Mouse (Mus musculus) olfactory bulb, adult 2 months (tissue): ENCODE results near the gene 4930415O20Rik.

Source experiments
- CTCF ChIP-seq: fragments of 200-500 bp; IDR thresholded peaks from 2 replicates; pipeline ENCODE4 v1.5.1; 2012; ENCODE audit warnings: low read depth, mild to moderate bottlenecking, low read length, moderate library complexity; ENCODE audit not compliant: insufficient read depth
- POLR2A ChIP-seq: fragments of 200-500 bp; IDR thresholded peaks from 2 replicates; pipeline ENCODE4 v1.6.1; 2012; ENCODE audit warnings: mild to moderate bottlenecking, low read depth, low read length, moderate library complexity; ENCODE audit not compliant: insufficient read depth

DNA sequence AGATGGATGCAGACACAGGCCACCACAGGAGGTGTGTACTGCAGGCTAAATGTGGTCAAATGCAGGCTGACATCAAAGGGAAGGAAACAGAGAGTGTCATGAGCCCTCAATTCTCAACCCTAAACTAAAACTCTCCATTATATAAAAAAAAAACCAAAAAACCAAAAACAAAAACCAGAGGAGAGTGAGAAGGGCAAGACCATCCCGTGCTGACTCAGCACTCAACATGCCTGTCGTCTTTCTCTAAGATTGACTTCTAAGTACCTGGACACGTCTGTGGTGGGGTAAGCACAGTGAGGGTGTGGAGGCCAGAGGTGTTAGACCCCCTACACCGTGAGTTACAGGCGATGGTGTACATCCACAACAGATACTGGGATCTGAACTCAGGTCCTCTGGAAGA lies 24.0 kb upstream of the 4930415O20Rik start:
- TF ChIP-seq CTCF, result no peak
- TF ChIP-seq POLR2A, result no peak
